Mouse (Mus musculus) adipocyte (in vitro differentiated cells): Measurements from ENCODE around the gene Hadh.

ENCODE experiments used
- DNase-seq: peaks from one replicate; pipeline ENCODE4 v3.0.0-alpha.2; 2016; ENCODE audit warnings: low spot score

The Hadh gene

DNA sequence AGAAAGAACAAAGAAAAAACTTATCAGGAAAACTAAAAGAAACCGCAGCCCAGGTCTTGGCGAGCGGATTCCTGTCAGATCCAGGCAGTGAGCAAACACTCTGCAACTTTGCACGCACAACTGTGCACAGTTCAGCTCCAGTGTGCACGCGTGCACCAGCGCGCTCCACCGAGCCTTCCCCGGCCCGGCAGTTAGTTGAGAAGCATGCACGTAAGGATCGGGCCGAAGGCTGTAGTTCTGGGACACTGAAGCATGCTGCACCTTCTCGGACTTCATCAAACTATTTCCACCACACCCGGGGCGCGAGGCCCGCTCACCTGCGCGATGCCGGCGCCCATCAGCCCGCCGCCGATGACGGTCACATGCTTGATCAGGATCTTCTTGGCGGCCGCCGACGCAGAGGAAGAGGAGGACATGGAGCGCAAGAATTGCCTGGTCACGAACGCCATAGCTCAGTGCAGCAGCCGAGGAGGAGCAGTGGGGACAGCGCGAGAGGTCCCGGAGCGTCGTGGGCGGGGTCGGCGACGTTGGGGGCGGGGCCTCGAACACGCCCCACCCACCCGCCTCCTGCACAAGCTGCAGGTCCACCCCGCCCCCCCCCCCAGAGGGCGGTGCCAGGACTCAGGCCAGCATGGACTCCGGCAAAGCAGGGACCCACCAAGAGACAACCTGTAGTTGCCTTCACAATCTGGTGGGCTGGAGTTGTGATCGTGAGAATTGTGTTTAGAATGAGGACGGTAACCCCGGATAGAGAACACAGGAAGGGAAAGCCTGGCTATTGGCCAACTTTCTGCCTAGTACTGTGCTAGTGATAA lies at the start of gene Hadh:
TSS of gene Hadh (minus strand) at position 543 of the 815 bp plus-strand sequence.
- DNase-seq, result peak; percentile 90

- peak; percentile 96 for DNase-seq
Measured at GRCm38 (mm10) chr3:131320184-131320583, 48.3 kb upstream of the Hadh start.

GRCm38 (mm10) chr3:131318211-131318610 lies 46.3 kb upstream of the Hadh start:
- no peak for DNase-seq

DNA sequence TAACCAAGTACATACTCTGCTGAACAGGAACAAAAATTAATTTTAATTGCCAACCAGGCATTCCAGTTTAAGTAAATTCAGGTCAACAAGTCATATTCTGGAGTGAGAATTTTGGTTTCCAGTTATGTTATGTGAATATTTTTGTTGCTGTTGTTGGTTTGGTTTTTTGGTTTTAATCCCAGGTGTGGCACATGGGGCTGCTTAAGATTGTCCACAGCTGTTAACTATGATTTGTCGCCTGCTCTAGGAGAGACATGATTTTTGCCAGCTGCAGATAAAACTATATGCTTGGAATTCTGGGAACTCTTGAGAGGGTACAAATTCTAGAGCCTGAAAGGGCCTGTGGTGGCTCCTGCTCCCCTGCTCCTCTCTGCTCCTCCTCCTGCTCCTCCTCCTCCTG lies 45.2 kb upstream of the Hadh start:
- DNase-seq, result no peak

DNA sequence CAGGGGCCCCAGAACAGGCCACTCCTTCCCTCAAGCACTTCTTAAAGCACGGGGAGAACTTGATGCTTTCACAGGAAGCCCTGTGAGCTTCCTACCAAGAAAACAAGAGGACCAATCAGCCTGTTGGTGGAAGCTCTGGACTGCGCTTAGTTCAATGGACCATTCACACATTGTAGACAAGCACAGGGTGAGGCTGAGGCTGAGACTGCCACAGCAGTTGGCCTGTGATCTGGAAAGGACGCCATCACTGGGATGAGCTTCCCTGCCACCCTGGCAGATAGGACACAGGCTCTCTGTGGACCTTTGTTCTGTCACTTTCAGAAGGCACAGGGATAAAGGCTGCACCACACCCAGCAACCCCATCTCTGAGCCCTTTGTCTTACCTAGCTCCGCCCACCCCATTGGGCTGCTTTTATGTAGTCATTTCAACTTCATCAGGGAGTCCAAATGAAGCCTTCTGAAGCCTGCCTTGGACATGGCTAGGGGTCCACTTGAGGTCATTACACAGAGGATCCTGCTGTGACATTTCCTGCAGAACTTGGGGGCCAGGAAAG lies 44.1 kb upstream of the Hadh start:
- DNase-seq, result no peak

- DNase-seq, result no peak
Measured at GRCm38 (mm10) chr3:131312340-131312739, 40.4 kb upstream of the Hadh start.

DNA sequence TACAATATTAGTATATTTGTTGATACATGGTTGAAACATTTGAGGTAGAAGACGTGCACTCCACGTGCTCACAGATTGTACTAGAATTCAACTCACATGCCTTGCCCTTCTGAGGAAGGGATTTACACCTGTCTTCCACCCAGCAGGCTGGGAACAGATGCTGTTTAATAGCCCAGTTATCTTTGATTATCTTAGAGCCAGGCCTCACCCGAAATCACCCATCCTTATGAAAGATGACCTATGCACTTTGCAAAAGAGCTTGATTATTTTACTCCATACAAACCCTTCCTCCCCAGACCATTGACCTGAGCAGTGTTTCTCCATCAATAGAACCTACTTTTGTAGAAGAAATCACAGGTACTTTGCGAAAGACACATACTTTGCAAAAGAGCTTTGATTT lies 38.7 kb upstream of the Hadh start:
- DNase-seq, result no peak

DNA sequence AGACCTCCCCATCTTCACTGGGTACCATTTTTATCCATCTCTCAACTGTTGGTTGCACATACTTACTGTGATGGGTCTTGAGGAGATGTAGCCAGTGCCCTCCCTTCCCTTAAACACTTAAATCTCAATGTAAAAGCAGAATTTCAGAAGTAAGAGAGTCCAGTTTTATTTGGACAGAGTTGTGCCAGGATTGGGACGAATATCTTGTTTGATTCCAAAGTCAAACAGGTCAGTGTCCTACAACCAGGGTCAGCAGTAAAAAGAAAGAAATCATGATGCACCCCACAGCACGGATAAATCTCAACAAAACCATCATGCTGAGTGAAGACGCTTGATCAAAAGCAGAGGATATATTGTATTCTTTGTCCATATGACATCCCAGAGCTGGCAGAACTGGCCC lies 35.9 kb upstream of the Hadh start:
- DNase-seq, result no peak

DNA sequence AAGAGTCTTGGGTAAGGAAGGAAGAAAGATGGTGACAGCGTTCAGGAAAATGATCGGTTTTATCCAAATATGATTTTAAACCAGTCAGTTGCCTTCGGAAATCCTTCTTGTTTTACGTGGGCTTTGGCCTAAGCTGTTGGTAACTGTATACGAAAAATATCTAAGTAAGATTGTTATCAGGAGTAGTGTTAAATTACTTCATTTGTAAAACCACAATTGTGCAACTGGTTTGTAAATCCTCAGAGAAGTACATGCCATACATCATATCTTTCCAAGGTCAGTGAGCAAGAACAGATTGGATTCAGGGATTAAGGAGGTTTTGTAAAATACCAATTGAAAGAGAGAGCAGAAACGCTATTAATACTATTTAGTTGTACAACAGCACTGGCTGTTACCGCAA lies 34.4 kb upstream of the Hadh start:
- no peak for DNase-seq

GRCm38 (mm10) chr3:131303320-131303714 lies 31.4 kb upstream of the Hadh start:
- no peak for DNase-seq

DNA sequence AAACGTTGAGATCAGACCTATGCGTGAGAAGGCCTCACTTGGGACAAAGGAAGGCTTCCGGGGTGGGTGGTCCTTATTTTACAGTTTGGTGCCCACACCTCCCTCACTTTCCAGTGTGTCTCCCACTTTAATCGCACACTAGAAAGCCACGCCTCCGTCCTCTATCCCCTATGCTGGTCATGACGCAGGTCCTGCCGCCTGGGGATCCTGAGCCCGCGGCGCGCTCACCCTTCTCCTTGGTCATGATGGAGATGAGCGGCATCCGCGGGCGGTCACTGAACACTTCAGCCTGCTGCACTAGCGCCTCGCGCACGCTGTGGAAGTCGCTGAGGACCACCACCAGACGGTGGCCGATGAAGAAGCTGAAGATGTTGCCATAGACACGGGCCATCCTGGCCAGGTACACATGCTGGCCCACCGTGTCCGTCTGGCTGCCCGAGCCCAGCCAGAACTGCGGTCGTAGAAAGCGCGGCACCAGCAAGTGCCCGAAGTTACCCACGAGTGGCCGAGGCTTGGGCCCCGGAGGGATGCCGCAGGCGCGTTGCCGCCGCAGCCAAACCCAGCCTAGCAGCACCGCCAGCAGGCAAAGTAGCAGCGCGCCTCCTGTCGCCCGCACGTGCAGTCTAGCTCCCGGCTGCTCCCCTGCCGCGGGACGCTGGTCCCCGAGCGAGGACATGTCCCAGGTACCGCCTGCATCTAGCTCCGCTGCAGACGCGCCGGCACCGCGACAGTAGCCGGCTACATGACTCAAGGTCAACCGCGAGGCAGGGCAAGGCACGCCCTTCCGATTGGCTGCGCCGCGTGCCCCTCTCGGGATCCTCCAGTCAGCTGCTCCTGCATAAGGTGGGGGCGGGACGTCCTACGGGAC lies 30.8 kb upstream of the Hadh start, which contains the start of gene Cyp2u1:
TSS of gene Cyp2u1 (minus strand) at position 776 of the 868 bp plus-strand sequence.
- peak; percentile 86 for DNase-seq

- DNase-seq, result peak; percentile 70
Measured at GRCm38 (mm10) chr3:131299908-131300307, 28.0 kb upstream of the Hadh start.

DNA sequence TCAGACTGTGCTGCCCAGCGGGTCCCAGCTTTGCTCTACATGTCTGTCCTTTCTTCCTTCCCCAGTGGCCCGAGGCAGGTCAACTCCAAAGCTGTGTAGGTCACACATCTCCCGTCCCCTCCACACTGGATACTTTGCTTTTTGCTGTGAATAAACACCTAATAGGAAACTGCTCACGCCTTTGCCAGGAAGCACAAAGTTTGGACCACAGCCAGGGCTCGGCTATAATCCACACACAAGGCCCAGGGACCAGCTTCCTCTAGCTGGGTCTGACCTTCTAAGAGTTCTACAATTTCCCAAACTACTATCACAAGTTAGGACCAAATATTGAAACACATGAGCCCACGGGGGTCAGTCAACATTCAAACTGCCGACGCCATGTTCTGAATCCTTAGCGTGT lies 27.2 kb upstream of the Hadh start:
- no peak for DNase-seq

DNA sequence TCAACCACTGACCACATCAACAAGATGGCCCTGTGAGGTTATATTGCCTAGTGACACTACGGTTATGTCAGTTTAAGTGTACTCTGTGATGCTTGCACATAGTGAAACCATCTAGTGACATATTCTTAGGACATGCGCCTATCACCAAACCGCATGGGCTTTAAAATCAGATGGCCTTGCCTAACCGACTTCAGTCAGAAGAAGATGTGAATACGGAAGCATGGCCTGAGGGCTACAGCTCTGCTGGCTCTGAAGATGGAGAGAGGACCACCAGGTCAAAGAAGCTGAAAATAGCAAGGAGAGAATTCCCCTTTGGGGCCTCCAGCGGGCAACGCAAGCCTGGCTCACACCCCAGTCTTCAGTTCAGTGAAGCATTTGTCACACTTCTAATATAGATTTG lies 25.0 kb upstream of the Hadh start:
- DNase-seq, result no peak

DNA sequence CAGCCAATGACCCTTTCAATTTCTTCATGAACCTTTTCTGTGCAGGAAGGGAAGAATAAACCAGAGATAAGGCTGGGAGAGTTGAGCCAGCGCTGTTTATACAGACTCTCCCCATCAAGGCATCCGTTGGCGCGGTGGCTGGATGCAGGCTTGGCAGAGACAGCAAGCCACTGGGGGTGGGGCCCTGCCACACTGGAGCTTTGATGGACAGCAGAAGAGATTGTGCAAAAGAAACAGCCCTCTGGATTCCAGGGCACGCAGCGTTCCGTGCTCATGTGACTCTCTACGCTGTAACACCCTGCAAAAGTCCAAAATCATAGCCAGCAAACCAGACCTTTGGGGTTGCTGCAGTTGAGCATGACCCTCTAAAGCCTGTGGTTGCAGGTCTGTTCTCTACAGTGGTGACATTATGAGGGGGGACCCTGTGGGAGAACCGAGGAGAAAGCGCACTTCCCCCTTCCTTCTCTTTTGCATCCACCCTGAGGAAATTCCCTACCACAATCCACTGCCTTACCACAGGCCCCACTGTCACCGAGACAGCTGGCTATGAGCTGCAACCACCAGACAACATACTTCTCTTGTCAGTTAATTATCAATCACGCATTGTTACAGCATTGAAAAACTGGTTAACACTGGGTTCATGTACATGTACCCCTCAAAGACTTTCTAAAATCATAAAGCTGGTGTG lies 23.8 kb upstream of the Hadh start:
- no peak for DNase-seq

DNA sequence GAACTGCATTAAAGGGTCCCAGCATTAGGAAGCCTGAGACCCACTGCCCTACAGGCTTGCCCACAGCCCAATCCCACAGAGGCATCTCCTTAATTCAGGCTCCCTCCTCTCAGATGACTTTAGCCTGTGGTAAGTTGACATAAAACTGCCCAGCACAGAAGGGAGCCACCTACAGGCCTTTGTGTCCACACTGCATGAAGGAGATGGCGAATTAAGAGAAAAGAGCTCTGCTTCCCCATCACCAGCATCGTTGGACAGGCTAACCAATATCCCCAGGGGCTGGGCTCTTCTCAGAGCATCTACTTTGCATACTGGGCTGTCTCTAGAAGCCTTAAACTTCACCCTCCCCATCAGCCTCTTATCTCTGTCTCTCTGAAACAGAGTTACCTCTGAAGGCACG lies 22.6 kb upstream of the Hadh start:
- DNase-seq, result no peak

DNA sequence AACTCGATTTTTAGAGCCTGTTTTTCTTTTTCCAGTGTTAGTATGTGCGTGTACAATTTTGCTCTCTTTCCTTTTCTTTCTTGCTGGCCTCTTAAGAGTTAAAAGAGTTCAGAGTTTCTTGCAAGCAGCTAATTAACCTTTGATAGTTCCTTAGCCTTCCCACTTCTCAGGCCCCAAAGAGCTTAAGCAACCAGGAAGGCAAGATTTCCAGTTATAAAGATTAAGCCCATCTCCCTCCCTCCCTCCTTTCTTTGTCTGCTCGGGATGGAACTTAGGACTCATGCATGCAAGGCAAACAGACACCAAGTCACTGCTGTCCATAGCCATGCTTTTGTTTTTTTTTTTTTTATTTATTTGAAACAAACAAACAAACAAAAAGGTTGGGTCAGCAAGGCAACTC lies 21.1 kb upstream of the Hadh start:
- DNase-seq, result no peak

GRCm38 (mm10) chr3:131292349-131292748 lies 20.4 kb upstream of the Hadh start:
- DNase-seq, result no peak

GRCm38 (mm10) chr3:131291890-131292289 lies 20.0 kb upstream of the Hadh start:
- no peak for DNase-seq

- DNase-seq, result peak; percentile 56
Measured at GRCm38 (mm10) chr3:131274151-131274550, 2.2 kb upstream of the Hadh start.

- peak; percentile 48 for DNase-seq
Measured at GRCm38 (mm10) chr3:131272374-131273100, 636 bp upstream of the Hadh start.
